Comparison of ENCODE assay signal across 9 mouse cellular contexts in the genomic region with DNA sequence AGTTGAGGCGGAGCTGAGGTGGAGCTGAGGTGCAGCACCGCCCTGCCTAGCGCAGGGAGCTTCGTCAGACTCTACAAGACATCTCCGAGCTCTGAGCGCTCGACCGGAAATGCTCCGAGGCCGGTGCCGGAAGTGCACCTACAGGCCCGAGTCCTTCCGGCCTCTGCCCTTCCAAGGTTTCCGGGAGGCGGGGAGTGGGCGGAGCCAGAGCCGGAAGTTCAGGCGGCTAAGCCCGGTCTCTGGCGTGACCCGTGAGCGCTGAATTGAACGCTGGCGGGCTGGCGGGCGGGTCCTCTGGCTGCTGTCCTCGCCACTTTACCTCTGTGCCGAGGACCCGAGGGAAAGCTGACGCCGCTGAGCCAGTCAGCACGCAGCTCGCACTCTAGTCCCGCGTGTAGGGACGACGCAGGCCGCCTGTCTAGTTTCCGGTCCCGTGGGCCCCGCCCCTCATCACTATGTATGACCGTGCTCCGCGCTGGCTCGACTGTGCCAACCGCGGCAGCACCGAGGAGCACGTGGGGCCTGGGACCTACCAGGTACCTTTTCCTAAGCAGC. TPM values are rescaled to one million over a fixed set of nuclear protein-coding genes. Genes with fewer than 3 reads are reported as not detected.
DNase-seq lines count a peak whose midpoint lies in the region; ATAC-seq and TF ChIP-seq lines count a peak whose summit lies in the region.
"Had no signal": no experiment of that assay in that cellular context is flagged by ENCODE, and none has a peak within 500 bp of the region (broad histone marks: within the 10 kb centered on the region; RNA-seq: fewer than 3 reads in every experiment).

Stpg2 (plus strand) TSS at position 251 of the 555 bp plus-strand sequence.

- peak; percentile 63 for DNase-seq in ES-E14 (ENCODE audit: low read depth, low spot score)
- DNase-seq in cerebellum, adult 9-11 months, result peak; percentile 96
- DNase-seq in forelimb bud, embryonic 11.5 days (ENCODE audit: low read depth, low spot score), result peak; percentile 89
- DNase-seq in heart, postnatal 36 days, result peak; percentile 84 to 85
- DNase-seq in layer of hippocampus, adult 11-12 months (ENCODE audit: low spot score), result peak; percentile 95

- H3K27ac ChIP-seq in ES-E14 (ENCODE audit: insufficient read depth, low read depth, low read length, poor library complexity, severe bottlenecking), result peak within 1 kb of the TSS; percentile 88; the same call in 1 of the 2 replicates
- H3K27ac ChIP-seq in liver, embryonic 16.5 days (ENCODE audit: low read length), result no peak within 1 kb of the TSS
- peak within 1 kb of the TSS; percentile 87; the same call in 1 of the 2 replicates for H3K27ac ChIP-seq in neural tube, embryonic 12.5 days
- H3K27ac ChIP-seq in stomach, embryonic 16.5 days (ENCODE audit: low read length), result peak within 1 kb of the TSS; percentile 81

- in situ Hi-C loops in ES-E14 (cut with MboI; ENCODE audit: low sequenced_read_pairs in 2 of 2, unreplicated experiment in 2 of 2), result no loop called here

- no peaks in the 10 kb centered on the region for H3K36me3 ChIP-seq in ES-E14 (ENCODE audit: control insufficient read depth, insufficient read depth, low read length, poor library complexity, severe bottlenecking)
- no peaks in the 10 kb centered on the region for H3K36me3 ChIP-seq in liver, embryonic 16.5 days (ENCODE audit: control insufficient read depth, insufficient read depth)
- no peaks in the 10 kb centered on the region for H3K36me3 ChIP-seq in neural tube, embryonic 12.5 days
- H3K36me3 ChIP-seq in stomach, embryonic 16.5 days (ENCODE audit: control insufficient read depth, insufficient read depth, low read length), result no peaks in the 10 kb centered on the region

- H3K9ac ChIP-seq in ES-E14 (ENCODE audit: insufficient read depth, low read depth, low read length, poor library complexity, severe bottlenecking), result peak within 1 kb of the TSS; percentile 66
- peak within 1 kb of the TSS; percentile 37; the same call in 1 of the 2 replicates for H3K9ac ChIP-seq in liver, embryonic 16.5 days (ENCODE audit: low read depth, low read length)
- H3K9ac ChIP-seq in neural tube, embryonic 12.5 days, result peak within 1 kb of the TSS; percentile 64
- peak within 1 kb of the TSS; percentile 76 for H3K9ac ChIP-seq in stomach, embryonic 16.5 days (ENCODE audit: low read length)

- H3K4me2 ChIP-seq in liver, embryonic 16.5 days (ENCODE audit: low read depth, low read length), result peak within 1 kb of the TSS; percentile 71
- peak within 1 kb of the TSS; percentile 68 for H3K4me2 ChIP-seq in neural tube, embryonic 12.5 days (replicated peaks)
- peak within 1 kb of the TSS; percentile 95 for H3K4me2 ChIP-seq in stomach, embryonic 16.5 days (ENCODE audit: low read depth, low read length)

- no peaks in the 10 kb centered on the region for H3K4me1 ChIP-seq in ES-E14 (ENCODE audit: control insufficient read depth in 2 of 2, insufficient read depth in 2 of 2, low read length in 2 of 2, poor library complexity in 1 of 2)
- H3K4me1 ChIP-seq in liver, embryonic 16.5 days (ENCODE audit: control insufficient read depth, low read depth, low read length), result no peaks in the 10 kb centered on the region; the same call in 1 of the 2 replicates
- H3K4me1 ChIP-seq in neural tube, embryonic 12.5 days, result 0 out of 2 replicates have a peak, but pooled peaks cover 2% of the 10 kb centered on the region
- no peaks in the 10 kb centered on the region; the same call in 1 of the 2 replicates for H3K4me1 ChIP-seq in stomach, embryonic 16.5 days (ENCODE audit: control insufficient read depth, insufficient read depth, low read length)

- no peaks in the 10 kb centered on the region for H3K27me3 ChIP-seq in liver, embryonic 16.5 days (ENCODE audit: control insufficient read depth, insufficient read depth, low read depth, low read length)
- peaks cover 11% of the 10 kb centered on the region for H3K27me3 ChIP-seq in neural tube, embryonic 12.5 days (replicated peaks)
- peaks cover 10% of the 10 kb centered on the region for H3K27me3 ChIP-seq in stomach, embryonic 16.5 days (ENCODE audit: control insufficient read depth, insufficient read depth, low read length)

- intact Hi-C loops in heart, postnatal 36 days (cut with DNase I), result no loop called here

- 2% methylated on average over 49 of the region's 49 CpGs for WGBS in liver, embryonic 16.5 days (ENCODE audit: insufficient replicate concordance)
- under 1% methylated on average over 49 of the region's 49 CpGs for WGBS in neural tube, embryonic 12.5 days
- 1% methylated on average over 49 of the region's 49 CpGs for WGBS in stomach, embryonic 16.5 days

- peak within 1 kb of the TSS; percentile 71 to 77 for H3K4me3 ChIP-seq in ES-E14 (ENCODE audit: insufficient read depth in 1 of 2, low read depth in 1 of 2, low read length in 2 of 2, poor library complexity in 1 of 2, severe bottlenecking in 1 of 2)
- peak within 1 kb of the TSS; percentile 67 for H3K4me3 ChIP-seq in liver, embryonic 16.5 days (ENCODE audit: low read depth, low read length)
- H3K4me3 ChIP-seq in neural tube, embryonic 12.5 days, result peak within 1 kb of the TSS; percentile 58
- H3K4me3 ChIP-seq in stomach, embryonic 16.5 days (replicated peaks; ENCODE audit: low read length), result peak within 1 kb of the TSS; percentile 59

- no peaks in the 10 kb centered on the region for H3K9me3 ChIP-seq in ES-E14 (ENCODE audit: control insufficient read depth, insufficient read depth, low read depth, low read length)
- peaks cover 2% of the 10 kb centered on the region; the same call in 1 of the 2 replicates for H3K9me3 ChIP-seq in liver, embryonic 16.5 days (replicated peaks; ENCODE audit: control insufficient read depth, low read length)
- H3K9me3 ChIP-seq in neural tube, embryonic 12.5 days, result no peaks in the 10 kb centered on the region
- no peaks in the 10 kb centered on the region; the same call in 1 of the 2 replicates for H3K9me3 ChIP-seq in stomach, embryonic 16.5 days (replicated peaks; ENCODE audit: control insufficient read depth, low read length)

- ATAC-seq in liver, embryonic 16.5 days (ENCODE audit: low read depth), result peak; percentile 89
- ATAC-seq in neural tube, embryonic 12.5 days (ENCODE audit: low FRiP score, low read depth), result peak; percentile 100
- peak; percentile 98 for ATAC-seq in stomach, embryonic 16.5 days (ENCODE audit: insufficient read depth, low FRiP score)

TF ChIP-seq in ES-E14, 5 proteins besides CTCF, POLR2A, EP300 and RAD21:
- TF ChIP-seq MAFK (IDR thresholded peaks at IDR 0.05; ENCODE audit: insufficient read depth, low read depth, low read length), result no peak
- TF ChIP-seq HCFC1 (IDR thresholded peaks at IDR 0.05; ENCODE audit: borderline replicate concordance, insufficient read depth, low read length), result peak; percentile 64; the same call in 1 of the 2 replicates
- TF ChIP-seq ZNF384 (IDR thresholded peaks at IDR 0.05; ENCODE audit: low read depth, low read length), result no peak

RNA-seq across cellular contexts. Expression of gene Stpg2, which starts in this region (rescaled TPM):
- 0.16 TPM in 1 of 2 replicates, not detected in the other for total RNA-seq in ES-E14 (2012; rRNA removed)
- total RNA-seq in heart, postnatal 36 days (2021), result not detected
- not detected in 2 replicates for polyA plus RNA-seq in liver, embryonic 16.5 days (2015; fragmentation: Nextera tagmentation; extraction: Ambion mirVana)
- not detected in 2 replicates for polyA plus RNA-seq in neural tube, embryonic 12.5 days (2016; fragmentation: Nextera tagmentation; extraction: Ambion mirVana)
- not detected in 2 replicates for polyA plus RNA-seq in stomach, embryonic 16.5 days (2015; fragmentation: Nextera tagmentation; extraction: Ambion mirVana)
- total RNA-seq: MEL had no signal

Comparison
In these comparisons a context has a peak if more than half of its experiments do, and no peak if none do; other contexts are left out.
1. Peak in DNase-seq, H3K4me3 ChIP-seq, H3K27ac ChIP-seq and H3K9ac ChIP-seq in ES-E14; RNA of the gene not detected or under 1 TPM.
2. Peak in DNase-seq in heart, postnatal 36 days; RNA of the gene not detected or under 1 TPM.
3. Peak in ATAC-seq, H3K4me3 ChIP-seq, H3K9ac ChIP-seq and H3K4me2 ChIP-seq in liver, embryonic 16.5 days; RNA of the gene not detected or under 1 TPM.
4. Peak in ATAC-seq, H3K4me3 ChIP-seq, H3K27ac ChIP-seq, H3K9ac ChIP-seq and H3K4me2 ChIP-seq in neural tube, embryonic 12.5 days; RNA of the gene not detected or under 1 TPM.
5. Peak in ATAC-seq, H3K4me3 ChIP-seq, H3K27ac ChIP-seq, H3K9ac ChIP-seq and H3K4me2 ChIP-seq in stomach, embryonic 16.5 days; RNA of the gene not detected or under 1 TPM.